Mouse (Mus musculus) CH12.LX (cell line): ENCODE measurements around the gene Map3k14.

Experiments used
- CHD1 ChIP-seq: IDR thresholded peaks from 2 replicates; pipeline ENCODE4 v1.6.1; 2012; ENCODE audit warnings: low read depth, low read length, improper control_type of control experiment, inconsistent platforms
- CTCF ChIP-seq, 2 experiments: IDR thresholded peaks in 1 of 2; conservative IDR thresholded peaks in 1 of 2; 2 replicates each; pipeline ENCODE4 v1.5.1; 2011 to 2012; ENCODE audit warnings: low read depth in 2 of 2, low read length in 2 of 2, improper control_type of control experiment in 1 of 2, inconsistent platforms in 1 of 2, mild to moderate bottlenecking in 1 of 2, moderate library complexity in 1 of 2
- MXI1 ChIP-seq: IDR thresholded peaks from 2 replicates; pipeline ENCODE4 v1.6.1; 2011; ENCODE audit warnings: mild to moderate bottlenecking, low read depth, low read length, improper control_type of control experiment
- NELFE ChIP-seq: IDR thresholded peaks from 2 replicates; pipeline ENCODE4 v1.6.1; 2011; ENCODE audit warnings: low read depth, low read length, improper control_type of control experiment
- POLR2A ChIP-seq: IDR thresholded peaks from 2 replicates; pipeline ENCODE4 v1.6.1; 2011; ENCODE audit warnings: low read depth, mild to moderate bottlenecking, improper control_type of control experiment, low read length
- SMC3 ChIP-seq: IDR thresholded peaks from 2 replicates; pipeline ENCODE4 v1.6.1; 2011; ENCODE audit warnings: low read depth, low read length, improper control_type of control experiment
- ZKSCAN1 ChIP-seq: IDR thresholded peaks from 2 replicates; pipeline ENCODE4 v1.6.1; 2012; ENCODE audit warnings: low read depth, inconsistent platforms, low read length, improper control_type of control experiment, borderline replicate concordance

DNA sequence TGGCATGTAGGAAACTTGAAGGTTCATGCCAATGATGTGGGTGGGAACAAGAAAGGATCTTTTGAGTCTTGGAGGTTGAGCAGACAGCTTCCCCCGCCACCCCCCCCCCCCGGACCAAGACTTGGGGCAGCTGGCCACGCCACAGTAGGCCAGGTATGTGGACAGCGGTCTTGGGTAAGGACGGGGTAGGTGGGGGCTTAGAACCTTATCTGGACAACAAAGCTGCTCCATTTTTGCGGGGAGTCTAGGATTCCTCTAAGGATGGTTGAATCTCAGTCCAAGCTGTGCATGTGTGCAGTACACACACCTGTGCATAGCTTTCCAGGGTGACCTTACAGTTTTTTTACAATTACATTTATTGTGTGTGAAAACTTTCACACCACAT lies 48.8 kb downstream of the Map3k14 start:
- no peak for TF ChIP-seq POLR2A
- no peak for TF ChIP-seq MXI1
- TF ChIP-seq ZKSCAN1 = no peak
- no peak for TF ChIP-seq CTCF (conservative IDR thresholded peaks at IDR 0.05 in 1 of 2, IDR thresholded peaks at IDR 0.05 in 1 of 2; ENCODE audit: low read depth in 2 of 2, low read length in 2 of 2)
- no peak for TF ChIP-seq SMC3
- no peak for TF ChIP-seq NELFE
- TF ChIP-seq CHD1 = no peak
